Mouse (Mus musculus) hindbrain, postnatal 0 days (tissue): ENCODE measurements around the gene Gsg1l. TPM values are rescaled to one million over a fixed set of nuclear protein-coding genes. Genes with fewer than 3 reads are reported as not detected.
A peak's percentile ranks its signal among the peaks of the same experiment; 100 is the strongest.

Experiments used
- ATAC-seq: fragments of 200-750 bp; cut with Nextera tagmentation; 2 replicates; pipeline ENCODE4 v1.8.0; 2017; ENCODE audit warnings: mild to moderate bottlenecking, moderate TSS enrichment, moderate library complexity
- DNase-seq: peaks from one replicate; pipeline ENCODE4 v3.0.0-alpha.2; 2015; ENCODE audit warnings: low spot score
- H3K27ac ChIP-seq: fragments of 300-500 bp; sonication (generic); 2 replicates; pipeline ENCODE4 v1.5.1; 2014; ENCODE audit warnings: mild to moderate bottlenecking
- H3K27me3 ChIP-seq: fragments of 300-500 bp; sonication (generic); 2 replicates; pipeline ENCODE4 v1.6.1; 2014; ENCODE audit warnings: low read length, mixed read lengths; ENCODE audit not compliant: insufficient read depth
- H3K36me3 ChIP-seq: fragments of 300-500 bp; sonication (generic); 2 replicates; pipeline ENCODE4 v1.6.1; 2014; ENCODE audit warnings: low read length, mixed read lengths; ENCODE audit not compliant: insufficient read depth
- H3K4me1 ChIP-seq: fragments of 300-500 bp; sonication (generic); 2 replicates; pipeline ENCODE4 v1.6.1; 2014; ENCODE audit warnings: antibody characterized with exemption, low read length, mixed read lengths; ENCODE audit not compliant: insufficient read depth
- H3K4me2 ChIP-seq: fragments of 300-500 bp; sonication (generic); 2 replicates; pipeline ENCODE4 v1.6.1; 2014; ENCODE audit warnings: low read depth, mild to moderate bottlenecking, low read length, moderate library complexity, mixed read lengths
- H3K4me3 ChIP-seq: fragments of 300-500 bp; sonication (generic); 2 replicates; pipeline ENCODE4 v1.5.1; 2014; ENCODE audit warnings: low read length
- H3K9ac ChIP-seq: fragments of 300-500 bp; sonication (generic); replicated peaks from 2 replicates; pipeline ENCODE4 v1.6.1; 2014; ENCODE audit warnings: mild to moderate bottlenecking, low read length, moderate library complexity, mixed read lengths
- H3K9me3 ChIP-seq: fragments of 300-500 bp; sonication (generic); 2 replicates; pipeline ENCODE4 v1.6.1; 2016; ENCODE audit warnings: low read length, mixed read lengths
- CTCF ChIP-seq: IDR thresholded peaks from 2 replicates; pipeline ENCODE4 v1.5.1; 2016; ENCODE audit warnings: antibody characterized with exemption, control low read depth, low read depth
- WGBS: fragments of 180-500 bp; shearing (Covaris S2); extraction: QIAGEN DNeasy Blood & Tissue Kit; methylation state at CpG from one replicate; pipeline ENCODE4 v1.1.7; 2014; 5-methylcytosine and 5-hydroxymethylcytosine counted together
- polyA plus RNA-seq: library from polyadenylated mRNA; unstranded; fragments of >200 nt; fragmentation: Nextera tagmentation; extraction: Ambion mirVana; gene quantifications from 2 replicates; pipeline ENCODE4 v1.2.1, GENCODE M21; 2015
- total RNA-seq: library from RNA; depleted of rRNA; stranded (reverse); fragments of >200 nt; gene quantifications from 2 replicates; pipeline ENCODE4 v1.2.3, GENCODE M21; 2014

The Gsg1l gene
- total and polyA plus RNA-seq, 2 experiments from 2014 or later, result 22.0 to 63.4 TPM

DNA sequence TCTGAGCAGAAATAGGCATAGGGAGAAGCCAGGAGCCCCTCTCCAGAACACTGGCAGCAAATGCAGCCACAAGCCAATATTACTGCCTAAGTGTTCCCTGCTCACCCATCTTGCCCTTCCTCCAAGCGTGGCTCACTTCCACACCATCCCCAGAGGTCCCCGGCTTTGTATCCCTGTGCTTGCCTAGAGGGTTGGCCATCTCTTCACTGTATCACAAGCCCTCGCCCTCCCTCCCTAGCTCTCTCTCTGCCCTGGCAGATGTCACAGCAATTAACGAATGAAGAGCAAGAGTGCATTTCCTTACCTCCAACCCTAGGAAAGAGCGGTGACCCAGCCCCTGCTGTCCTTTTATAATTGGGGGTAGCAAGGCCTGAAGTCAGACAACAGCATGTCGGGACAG is 30.3 kb downstream of the Gsg1l start:
- Histone ChIP-seq H3K4me1 (peaks cover 13% of the 10 kb centered on the region), H3K27me3 (no peaks in the 10 kb centered on the region; the same call in 1 of the 2 replicates), H3K9ac (no peak overlapping the region), H3K4me2 (no peak overlapping the region), H3K36me3 (no peaks in the 10 kb centered on the region), H3K9me3 (no peaks in the 10 kb centered on the region), H3K4me3 (no peak overlapping the region), H3K27ac (no peak overlapping the region)
- DNase-seq (no peak), ATAC-seq (no peak)
- TF ChIP-seq CTCF, result no peak
- 26% methylated on average over 6 of the region's 6 CpGs for WGBS

DNA sequence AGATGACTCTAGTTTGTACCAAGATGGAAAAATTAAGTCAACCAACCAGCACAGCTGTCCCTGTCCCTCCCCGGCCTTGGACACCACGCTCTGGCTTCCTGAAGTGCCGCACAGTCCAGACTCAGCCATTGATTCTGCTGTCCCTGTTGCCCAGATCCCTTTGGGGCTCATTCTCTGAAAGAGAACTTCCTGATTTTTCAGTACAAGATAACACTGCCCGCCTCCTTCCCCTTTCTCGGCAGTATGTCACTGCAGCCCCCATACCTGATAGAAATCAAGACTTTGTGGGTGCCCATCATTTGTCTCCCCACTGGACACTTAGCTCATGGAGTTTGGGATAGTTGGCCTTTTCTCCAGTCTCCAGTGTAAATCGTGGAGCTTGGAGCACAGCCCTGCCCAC is 37.1 kb downstream of the Gsg1l start:
- no peak for TF ChIP-seq CTCF
- ATAC-seq (no peak), DNase-seq (no peak)
- Histone ChIP-seq H3K9ac (no peak overlapping the region), H3K4me1 (no peaks in the 10 kb centered on the region), H3K4me3 (no peak overlapping the region), H3K27ac (no peak overlapping the region), H3K9me3 (no peaks in the 10 kb centered on the region), H3K4me2 (no peak overlapping the region), H3K36me3 (no peaks in the 10 kb centered on the region), H3K27me3 (no peaks in the 10 kb centered on the region; the same call in 1 of the 2 replicates)
- 95% methylated on average over 6 of the region's 6 CpGs for WGBS

- Histone ChIP-seq H3K9me3 (no peaks in the 10 kb centered on the region), H3K9ac (no peak overlapping the region), H3K4me1 (peaks cover 13% of the 10 kb centered on the region), H3K4me3 (no peak overlapping the region), H3K36me3 (no peaks in the 10 kb centered on the region), H3K27ac (no peak overlapping the region), H3K4me2 (no peak overlapping the region), H3K27me3 (no peaks in the 10 kb centered on the region)
- TF ChIP-seq CTCF, result peak; percentile 37
- no peak for ATAC-seq
- 53% methylated on average over 3 of the region's 3 CpGs for WGBS
- no peak for DNase-seq
These were observed 39.9 kb downstream of the Gsg1l start for GRCm38 (mm10) chr7:126042306-126042705.

- 42% methylated on average over 18 of the region's 18 CpGs for WGBS
- TF ChIP-seq CTCF, result no peak
- H3K27ac ChIP-seq, result peak overlapping the region; percentile 33
- ATAC-seq (peak; percentile 89), DNase-seq (peak; percentile 90)
- peaks cover 13% of the 10 kb centered on the region for H3K4me1 ChIP-seq
- H3K27me3 ChIP-seq, result no peaks in the 10 kb centered on the region
- H3K4me2 ChIP-seq, result 0 out of 2 replicates have a peak overlapping the region, but pooled peaks have one; percentile 1
- H3K9ac ChIP-seq, result no peak overlapping the region
- H3K9me3 ChIP-seq, result no peaks in the 10 kb centered on the region
- H3K4me3 ChIP-seq, result no peak overlapping the region
- no peaks in the 10 kb centered on the region for H3K36me3 ChIP-seq
These were observed 41.3 kb downstream of the Gsg1l start for GRCm38 (mm10) chr7:126040794-126041526.

- Histone ChIP-seq H3K4me1 (peaks cover 13% of the 10 kb centered on the region), H3K4me2 (no peak overlapping the region), H3K9me3 (no peaks in the 10 kb centered on the region), H3K36me3 (no peaks in the 10 kb centered on the region), H3K9ac (no peak overlapping the region), H3K27me3 (no peaks in the 10 kb centered on the region), H3K4me3 (no peak overlapping the region), H3K27ac (peak overlapping the region; percentile 41)
- ATAC-seq (no peak), DNase-seq (no peak)
- 85% methylated on average over 5 of the region's 5 CpGs for WGBS
- TF ChIP-seq CTCF, result no peak
These were observed 42.4 kb downstream of the Gsg1l start for GRCm38 (mm10) chr7:126039847-126040246.

DNA sequence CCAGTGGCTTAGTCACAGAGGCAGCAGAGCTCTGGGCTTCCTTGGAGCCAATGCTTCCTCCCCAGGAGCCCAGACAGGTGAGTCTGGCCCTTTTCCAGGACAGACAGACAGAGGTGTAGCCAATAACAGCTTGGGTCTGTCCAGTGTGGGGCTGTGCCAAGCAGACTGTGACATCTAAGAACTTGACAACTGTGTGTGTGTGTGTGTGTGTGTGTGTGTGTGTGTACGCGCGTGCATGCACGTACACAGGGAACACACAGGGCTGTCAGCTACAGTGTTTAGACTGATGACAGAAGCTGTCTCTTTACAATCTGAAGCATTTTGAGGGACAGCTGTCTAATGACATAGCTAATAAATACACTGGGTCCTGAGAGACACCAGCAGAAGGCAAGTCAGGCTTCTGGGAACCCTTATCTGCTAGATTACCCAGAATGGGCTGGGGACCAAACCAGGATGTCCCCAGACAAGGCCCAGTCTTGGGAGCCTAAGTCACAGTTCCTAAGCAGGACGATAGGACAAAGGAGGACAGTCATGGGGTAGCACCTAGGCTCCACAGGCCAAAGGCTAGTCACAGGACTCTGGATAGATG is 42.9 kb downstream of the Gsg1l start:
- no peaks in the 10 kb centered on the region for H3K27me3 ChIP-seq
- no peak overlapping the region for H3K4me2 ChIP-seq
- 0 out of 2 replicates have a peak, but pooled peaks have one; percentile 27 for ATAC-seq

More for the DNA sequence above, 42.9 kb downstream of the Gsg1l start:
- H3K27ac ChIP-seq, result peak overlapping the region; percentile 41
- H3K9me3 ChIP-seq, result no peaks in the 10 kb centered on the region
- DNase-seq, result no peak
- no peak overlapping the region for H3K9ac ChIP-seq
- no peaks in the 10 kb centered on the region for H3K36me3 ChIP-seq
- WGBS, result 69% methylated on average over 5 of the region's 5 CpGs
- TF ChIP-seq CTCF, result no peak
- H3K4me3 ChIP-seq, result no peak overlapping the region
- peaks cover 13% of the 10 kb centered on the region for H3K4me1 ChIP-seq
